In the genomic region with DNA sequence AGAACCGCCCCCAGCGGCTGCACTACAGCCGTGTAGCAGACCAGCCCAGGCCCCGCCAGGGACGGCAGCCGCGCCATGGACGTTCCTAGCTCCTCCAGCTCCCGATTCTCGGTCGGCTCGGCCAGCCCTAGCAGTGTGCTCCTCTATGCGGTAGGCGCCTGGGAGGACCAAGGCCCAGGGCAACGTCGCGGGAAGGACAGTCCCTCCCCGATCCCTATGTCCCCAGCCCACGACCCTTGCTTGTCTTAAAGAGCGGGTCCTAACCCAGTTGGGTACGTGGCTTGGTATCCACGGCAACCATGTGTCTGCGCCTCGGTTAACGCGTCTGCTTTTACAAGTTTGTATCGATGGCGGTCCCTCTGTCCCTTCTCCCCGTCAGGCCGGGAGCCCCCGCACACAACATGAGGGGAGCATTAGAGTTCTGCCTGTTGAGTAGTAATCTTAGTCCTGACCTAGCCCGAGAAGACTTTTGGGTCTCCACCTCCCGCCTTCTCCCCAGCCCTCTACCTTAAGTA, we compare ENCODE assay signal across 8 mouse cellular contexts. TPM values are rescaled to one million over a fixed set of nuclear protein-coding genes. Genes with fewer than 3 reads are reported as not detected.
DNase-seq lines count a peak whose midpoint lies in the region; ATAC-seq and TF ChIP-seq lines count a peak whose summit lies in the region.

No protein-coding gene starts in this region.

- DNase-seq in lung, postnatal 4 days, result no peak
- DNase-seq in embryonic facial prominence, embryonic 14.5 days (ENCODE audit: low spot score), result no peak
- no peak for DNase-seq in limb, embryonic 11.5 days (ENCODE audit: low spot score)
- no peak for DNase-seq in spleen, postnatal 10 days (ENCODE audit: low spot score in 2 of 2)
- no peak for DNase-seq in layer of hippocampus, postnatal 25 days (ENCODE audit: extremely low spot score in 1 of 2, low spot score in 1 of 2)
- DNase-seq in B cell, adult 2 months, result no peak

- H3K9ac ChIP-seq in lung, embryonic 15.5 days, result peak overlapping the region; percentile 90
- H3K9ac ChIP-seq in embryonic facial prominence, embryonic 14.5 days (ENCODE audit: low read depth, low read length), result peak overlapping the region; percentile 92
- H3K9ac ChIP-seq in limb, embryonic 11.5 days (ENCODE audit: low read length), result peak overlapping the region; percentile 97

- H3K27me3 ChIP-seq in lung, embryonic 15.5 days, result no peaks in the 10 kb centered on the region
- no peaks in the 10 kb centered on the region for H3K27me3 ChIP-seq in embryonic facial prominence, embryonic 14.5 days (replicated peaks; ENCODE audit: control insufficient read depth, insufficient read depth, low read length)
- no peaks in the 10 kb centered on the region for H3K27me3 ChIP-seq in limb, embryonic 11.5 days (ENCODE audit: control insufficient read depth, insufficient read depth, low read length)

- no peak for TF ChIP-seq CTCF in olfactory bulb, adult 2 months (IDR thresholded peaks at IDR 0.05; ENCODE audit: insufficient read depth, low read depth, low read length)

- H3K9me3 ChIP-seq in lung, embryonic 15.5 days, result no peaks in the 10 kb centered on the region
- H3K9me3 ChIP-seq in embryonic facial prominence, embryonic 14.5 days (ENCODE audit: control insufficient read depth, low read length), result no peaks in the 10 kb centered on the region
- no peaks in the 10 kb centered on the region for H3K9me3 ChIP-seq in limb, embryonic 11.5 days (ENCODE audit: control insufficient read depth, low read length)

- H3K27ac ChIP-seq in lung, embryonic 15.5 days, result peak overlapping the region; percentile 93
- H3K27ac ChIP-seq in embryonic facial prominence, embryonic 14.5 days (replicated peaks; ENCODE audit: low read depth, low read length), result peak overlapping the region; percentile 91
- peak overlapping the region; percentile 82 for H3K27ac ChIP-seq in limb, embryonic 11.5 days (replicated peaks; ENCODE audit: low read depth, low read length)
- H3K27ac ChIP-seq in olfactory bulb, adult 2 months (ENCODE audit: insufficient read depth, low read depth, low read length), result peak overlapping the region; percentile 30; the same call in 1 of the 2 replicates

- WGBS in lung, embryonic 15.5 days, result under 1% methylated on average over 29 of the region's 33 CpGs
- WGBS in embryonic facial prominence, embryonic 14.5 days, result 0% methylated on average over 31 of the region's 33 CpGs
- WGBS in limb, embryonic 11.5 days, result under 1% methylated on average over 33 of the region's 33 CpGs
- WGBS in olfactory bulb, adult 2 months, result under 1% methylated on average over 33 of the region's 33 CpGs

- H3K4me2 ChIP-seq in lung, embryonic 15.5 days, result peak overlapping the region; percentile 61
- H3K4me2 ChIP-seq in embryonic facial prominence, embryonic 14.5 days (ENCODE audit: low read depth, low read length), result peak overlapping the region; percentile 62
- peak overlapping the region; percentile 72 for H3K4me2 ChIP-seq in limb, embryonic 11.5 days (ENCODE audit: low read depth, severe bottlenecking)

- TF ChIP-seq POLR2A in olfactory bulb, adult 2 months (IDR thresholded peaks at IDR 0.05; ENCODE audit: insufficient read depth, low read depth, low read length), result no peak

- H3K4me1 ChIP-seq in lung, embryonic 15.5 days, result peaks cover 22% of the 10 kb centered on the region
- H3K4me1 ChIP-seq in embryonic facial prominence, embryonic 14.5 days (ENCODE audit: control insufficient read depth, insufficient read depth, low read length), result peaks cover 7% of the 10 kb centered on the region; the same call in 1 of the 2 replicates
- peaks cover 4% of the 10 kb centered on the region; the same call in 1 of the 2 replicates for H3K4me1 ChIP-seq in limb, embryonic 11.5 days (ENCODE audit: control insufficient read depth, insufficient read depth, low read length)
- H3K4me1 ChIP-seq in olfactory bulb, adult 2 months (ENCODE audit: control insufficient read depth, insufficient read depth, low read length), result peaks cover 4% of the 10 kb centered on the region; the same call in 1 of the 2 replicates

- ATAC-seq in lung, embryonic 15.5 days (ENCODE audit: borderline replicate concordance, extremely low read depth, low FRiP score, low TSS enrichment), result peak; percentile 88; the same call in 1 of the 2 replicates
- ATAC-seq in embryonic facial prominence, embryonic 14.5 days (ENCODE audit: low read depth), result peak; percentile 84
- ATAC-seq in limb, embryonic 11.5 days (ENCODE audit: insufficient number of reproducible peaks, low FRiP score, low TSS enrichment, low read depth), result peak; percentile 32

- H3K36me3 ChIP-seq in lung, embryonic 15.5 days, result peaks cover 22% of the 10 kb centered on the region
- peaks cover 22% of the 10 kb centered on the region for H3K36me3 ChIP-seq in embryonic facial prominence, embryonic 14.5 days (ENCODE audit: control insufficient read depth, insufficient read depth, low read length)
- H3K36me3 ChIP-seq in limb, embryonic 11.5 days (ENCODE audit: control insufficient read depth, insufficient read depth, low read length), result peaks cover 14% of the 10 kb centered on the region

- H3K4me3 ChIP-seq in lung, embryonic 15.5 days, result peak overlapping the region; percentile 75
- peak overlapping the region; percentile 86 for H3K4me3 ChIP-seq in embryonic facial prominence, embryonic 14.5 days (ENCODE audit: low read depth, low read length)
- peak overlapping the region; percentile 84 for H3K4me3 ChIP-seq in limb, embryonic 11.5 days (ENCODE audit: low read depth, low read length)
- H3K4me3 ChIP-seq in olfactory bulb, adult 2 months (ENCODE audit: insufficient read depth, low read depth, low read length), result peak overlapping the region; percentile 79

RNA-seq across cellular contexts. Expression of a gene that starts 0.3 kb away (rescaled TPM):
- polyA plus RNA-seq in lung, embryonic 15.5 days (2015; fragmentation: Nextera tagmentation; extraction: Ambion mirVana), result 42.0 and 43.9 TPM in 2 replicates
- polyA plus RNA-seq in embryonic facial prominence, embryonic 14.5 days (2014; fragmentation: Nextera tagmentation; extraction: Ambion mirVana), result 35.3 and 36.5 TPM in 2 replicates
- 58.4 and 58.9 TPM in 2 replicates for polyA plus RNA-seq in limb, embryonic 11.5 days (2014; fragmentation: Nextera tagmentation; extraction: Ambion mirVana)
- not detected in 2 replicates for polyA plus RNA-seq in olfactory bulb, adult 2 months (2012; ENCODE audit: insufficient read depth, insufficient read length, low replicate concordance, missing spikeins)
- total RNA-seq in layer of hippocampus, postnatal 25 days (2021), result 10 to 100 TPM; 22.4 to 23.5 TPM

RNA-seq across cellular contexts. Expression of a gene that starts 0.4 kb away (rescaled TPM):
- 93.6 and 99.0 TPM in 2 replicates for polyA plus RNA-seq in lung, embryonic 15.5 days (2015; fragmentation: Nextera tagmentation; extraction: Ambion mirVana)
- polyA plus RNA-seq in embryonic facial prominence, embryonic 14.5 days (2014; fragmentation: Nextera tagmentation; extraction: Ambion mirVana), result 96.4 and 97.8 TPM in 2 replicates
- polyA plus RNA-seq in limb, embryonic 11.5 days (2014; fragmentation: Nextera tagmentation; extraction: Ambion mirVana), result 121 and 128 TPM in 2 replicates
- 306 TPM in 1 of 2 replicates, not detected in the other for polyA plus RNA-seq in olfactory bulb, adult 2 months (2012; ENCODE audit: insufficient read depth, insufficient read length, low replicate concordance, missing spikeins)
- 10 to 100 TPM; 61.7 to 69.2 TPM for total RNA-seq in layer of hippocampus, postnatal 25 days (2021)

RNA-seq across cellular contexts. Expression of a gene that starts 34.3 kb away (rescaled TPM):
- polyA plus RNA-seq in lung, embryonic 15.5 days (2015; fragmentation: Nextera tagmentation; extraction: Ambion mirVana), result 8.8 and 9.7 TPM in 2 replicates
- polyA plus RNA-seq in embryonic facial prominence, embryonic 14.5 days (2014; fragmentation: Nextera tagmentation; extraction: Ambion mirVana), result 5.4 and 7.2 TPM in 2 replicates
- polyA plus RNA-seq in limb, embryonic 11.5 days (2014; fragmentation: Nextera tagmentation; extraction: Ambion mirVana), result 7.0 and 8.1 TPM in 2 replicates
- polyA plus RNA-seq in olfactory bulb, adult 2 months (2012; ENCODE audit: insufficient read depth, insufficient read length, low replicate concordance, missing spikeins), result not detected in 2 replicates
- 10 to 100 TPM; 36.9 to 37.3 TPM for total RNA-seq in layer of hippocampus, postnatal 25 days (2021)

RNA-seq across cellular contexts. Expression of a gene that starts 34.5 kb away (rescaled TPM):
- 10.3 and 10.5 TPM in 2 replicates for polyA plus RNA-seq in lung, embryonic 15.5 days (2015; fragmentation: Nextera tagmentation; extraction: Ambion mirVana)
- polyA plus RNA-seq in embryonic facial prominence, embryonic 14.5 days (2014; fragmentation: Nextera tagmentation; extraction: Ambion mirVana), result 9.8 and 10.0 TPM in 2 replicates
- 8.9 and 9.3 TPM in 2 replicates for polyA plus RNA-seq in limb, embryonic 11.5 days (2014; fragmentation: Nextera tagmentation; extraction: Ambion mirVana)
- polyA plus RNA-seq in olfactory bulb, adult 2 months (2012; ENCODE audit: insufficient read depth, insufficient read length, low replicate concordance, missing spikeins), result not detected in 2 replicates
- 10 to 100 TPM; 11.6 to 14.8 TPM for total RNA-seq in layer of hippocampus, postnatal 25 days (2021)

Comparison
In these comparisons a context has a peak if more than half of its experiments do, and no peak if none do; other contexts are left out.
1. ATAC-seq: peak in every context shown above with its lines; median percentile 88 in lung, embryonic 15.5 days; 84 in embryonic facial prominence, embryonic 14.5 days; 32 in limb, embryonic 11.5 days.
2. H3K27ac ChIP-seq: peak in every context shown above with its lines; median percentile 93 in lung, embryonic 15.5 days; 91 in embryonic facial prominence, embryonic 14.5 days; 82 in limb, embryonic 11.5 days; 30 in olfactory bulb, adult 2 months.